Mouse (Mus musculus) embryonic stem cell, embryonic (primary cell): ENCODE data around the gene Itga2b.

ENCODE experiments used
- CTCF ChIA-PET, 4 experiments: fragments of 300-600 bp in 2 of 4; fragments of 350-600 bp in 2 of 4; sonication (Branson Sonifier 250); formaldehyde crosslinking; loops; one replicate each; lab custom pipeline; 2022; ENCODE audit warnings: inconsistent platforms in 2 of 4; lab: Charles Lee
- POLR2A ChIA-PET, 4 experiments: fragments of 300-600 bp in 2 of 4; fragments of 350-600 bp in 2 of 4; sonication (Branson Sonifier 250); formaldehyde crosslinking; loops; one replicate each; lab custom pipeline; 2022; ENCODE audit warnings: antibody characterized with exemption in 4 of 4, inconsistent platforms in 1 of 4; lab: Charles Lee

Gene Itga2b

DNA sequence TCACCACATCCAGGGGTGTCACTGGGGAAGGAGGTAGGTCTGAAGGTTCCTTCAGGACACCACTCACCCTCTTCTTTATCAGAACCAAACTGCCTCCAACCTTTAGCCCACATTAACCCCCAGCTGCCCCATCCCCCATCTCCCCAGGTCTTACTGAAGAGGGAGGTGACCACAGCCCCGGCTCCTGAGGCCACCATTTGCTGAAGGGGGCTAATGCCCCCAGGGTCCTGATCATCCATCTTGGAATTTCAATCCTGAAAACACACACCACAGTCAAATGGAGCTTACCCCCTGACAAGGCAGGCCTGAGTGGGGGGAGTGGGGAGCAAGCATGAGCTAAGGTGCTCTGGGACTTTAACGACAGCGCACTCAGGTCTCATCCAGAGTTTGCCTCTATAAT lies 63.5 kb downstream of the Itga2b start:
- CTCF ChIA-PET, result interaction anchor here in 3 of 4 experiments (0.9 to 4.5 kb wide), 7 partner anchors 12 to 198 kb away, joined by 3 to 62 read pairs (median 9); partner anchors contain the start of genes BC030867 (in 1 of the 3), Fzd2 (in 1 of the 3) and Rundc3a (in 1 of the 3)
- POLR2A ChIA-PET, result interaction anchor here (0.7 to 35.7 kb wide), 61 partner anchors 9 to 227 kb away, joined by 3 to 1349 read pairs (median 16); partner anchors contain the start of genes Ubtf (in 4 of the 4), BC030867 (in 3 of the 4), Rundc3a (in 3 of the 4) and Tmub2 (in 3 of the 4)

GRCm38 (mm10) chr11:102405544-102406285 lies 64.2 kb downstream of the Itga2b start:
- ChIA-PET POLR2A (interaction anchor here (0.5 to 35.7 kb wide), 36 partner anchors 8 to 618 kb away, joined by 3 to 1349 read pairs (median 24); partner anchors contain the start of genes Rundc3a (in 3 of the 4), Ubtf (in 3 of the 4), Grn (in 2 of the 4) and Asb16 (in 1 of the 4)), CTCF (interaction anchor here in 1 of 4 experiments (0.6 to 3.1 kb wide), 3 partner anchors 12 to 234 kb away, joined by 4 to 12 read pairs (median 5); partner anchors contain the start of gene Rundc3a)

DNA sequence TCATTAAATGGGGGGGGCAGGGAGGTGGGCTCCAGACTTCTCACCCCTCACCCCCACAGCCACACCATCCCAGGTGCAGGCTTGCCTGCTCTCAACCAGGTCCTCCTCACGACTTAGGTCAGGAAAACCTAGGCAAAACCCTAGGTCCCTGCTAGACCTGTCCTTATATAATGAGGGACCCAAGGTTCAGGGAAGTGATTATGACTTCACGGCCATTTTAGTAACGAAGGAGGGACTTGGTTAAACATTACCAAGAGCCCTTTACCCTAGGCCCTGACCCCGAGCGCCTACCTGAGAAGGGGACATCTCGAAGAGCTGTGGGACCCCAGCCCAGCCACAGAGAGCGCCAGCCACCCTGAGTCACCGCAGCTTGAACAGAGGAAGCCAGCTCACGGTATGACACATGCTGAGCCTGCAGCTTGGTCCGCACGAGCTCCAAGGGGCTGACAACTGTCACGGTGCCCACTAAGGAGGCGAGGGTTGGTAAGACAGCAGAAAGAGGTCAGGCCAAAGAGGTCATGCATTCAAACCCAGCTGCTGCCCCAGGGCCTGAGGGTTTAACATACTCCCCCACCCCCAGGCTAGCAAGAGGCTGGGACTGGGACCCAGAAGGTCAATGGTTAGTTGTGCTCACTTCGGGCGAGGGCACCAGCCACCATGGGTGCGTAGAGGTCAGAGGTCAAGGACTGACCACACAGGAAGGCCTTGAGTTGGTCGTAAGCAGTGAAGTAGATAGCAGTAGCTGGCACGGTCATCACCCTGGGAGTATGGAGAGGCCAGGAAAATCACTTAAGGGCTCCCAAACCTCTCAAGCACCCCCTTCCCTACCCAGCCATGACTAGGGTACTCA lies 65.5 kb downstream of the Itga2b start:
- POLR2A ChIA-PET, result interaction anchor here (0.6 to 35.7 kb wide), 20 partner anchors 8 to 156 kb away, joined by 3 to 1349 read pairs (median 5); partner anchors contain the start of genes Rundc3a (in 3 of the 4), Ubtf (in 3 of the 4), BC030867 (in 1 of the 4) and Grn (in 1 of the 4)

DNA sequence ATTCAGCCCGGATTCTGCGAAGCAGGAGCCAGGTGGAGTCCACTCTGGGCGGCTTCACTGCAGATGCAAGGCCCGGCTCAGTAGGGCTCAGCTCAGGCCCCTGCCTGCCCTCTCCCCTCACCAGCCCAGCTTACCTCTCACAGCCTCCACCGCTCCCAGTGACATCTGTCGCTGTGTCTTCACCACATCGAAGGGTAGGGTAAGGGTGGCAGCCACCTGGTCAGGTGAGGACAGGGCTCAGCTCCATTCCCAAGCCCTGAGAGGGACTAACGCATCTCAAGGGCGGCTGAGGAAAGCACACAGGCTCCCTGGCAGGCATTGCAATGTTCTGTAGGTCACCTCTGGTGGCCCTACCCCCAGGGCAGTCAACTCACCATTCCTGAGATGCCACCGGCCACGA lies 66.3 kb downstream of the Itga2b start:
- ChIA-PET POLR2A (interaction anchor here (0.6 to 35.7 kb wide), 16 partner anchors 7 to 128 kb away, joined by 3 to 1349 read pairs (median 4); partner anchors contain the start of genes Rundc3a (in 2 of the 4) and Ubtf (in 2 of the 4)), CTCF (interaction anchor here in 1 of 4 experiments (1.2 kb wide), 1 partner anchor 95 kb away, joined by 3 read pairs; no protein-coding TSS in a partner anchor)

More for the DNA sequence above, 65.5 kb downstream of the Itga2b start:
- CTCF ChIA-PET, result interaction anchor here in 3 of 4 experiments (0.6 to 1.2 kb wide), 3 partner anchors 10 to 96 kb away, joined by 3 to 5 read pairs (median 3); no protein-coding TSS in a partner anchor
